Mouse (Mus musculus) urinary bladder, postnatal 14 days (tissue): ENCODE results near the gene Fntb.
A peak's percentile ranks its signal among the peaks of the same experiment; 100 is the strongest.
"Not testable (repeated sequence)": the region's sequence is repeated elsewhere in the genome, so short reads cannot be mapped to it uniquely, and the experiment has no call there.

Experiments used
- DNase-seq: peaks from one replicate; pipeline ENCODE4 v3.0.0; 2021; ENCODE audit warnings: low spot score

Gene Fntb

GRCm38 (mm10) chr12:76765354-76765851 lies at the start of gene Fntb, which contains the start of gene Churc1:
Gene Fntb (plus strand): TSS chr12:76765589.
Gene Churc1 (plus strand): TSS chr12:76765538.
- DNase-seq = peak; percentile 95

GRCm38 (mm10) chr12:76718384-76718783 lies 47.0 kb upstream of the Fntb start:
- no peak for DNase-seq

- DNase-seq = no peak
These were observed 44.8 kb upstream of the Fntb start for GRCm38 (mm10) chr12:76720572-76720971.

- no peak for DNase-seq
These were observed 43.4 kb upstream of the Fntb start for GRCm38 (mm10) chr12:76722026-76722425.

GRCm38 (mm10) chr12:76727955-76728354 lies 37.4 kb upstream of the Fntb start:
- no peak for DNase-seq

GRCm38 (mm10) chr12:76750866-76751459 lies 14.4 kb upstream of the Fntb start:
- DNase-seq = no peak

GRCm38 (mm10) chr12:76752652-76753318 lies 12.6 kb upstream of the Fntb start:
- DNase-seq = peak; percentile 24

GRCm38 (mm10) chr12:76765901-76766630 lies 677 bp downstream of the Fntb start:
- DNase-seq = peak; percentile 5

- no peak for DNase-seq
These were observed 5.6 kb downstream of the Fntb start for GRCm38 (mm10) chr12:76770841-76771500.

GRCm38 (mm10) chr12:76771540-76771939 lies 6.2 kb downstream of the Fntb start:
- no peak for DNase-seq

GRCm38 (mm10) chr12:76774652-76775051 lies 9.3 kb downstream of the Fntb start:
- DNase-seq = no peak

GRCm38 (mm10) chr12:76775132-76775531 lies 9.7 kb downstream of the Fntb start:
- DNase-seq = no peak

GRCm38 (mm10) chr12:76776898-76777297 lies 11.5 kb downstream of the Fntb start:
- no peak for DNase-seq

- no peak for DNase-seq
These were observed 12.5 kb downstream of the Fntb start for GRCm38 (mm10) chr12:76777845-76778244.

GRCm38 (mm10) chr12:76778305-76779083 lies 13.1 kb downstream of the Fntb start:
- DNase-seq = no peak

GRCm38 (mm10) chr12:76779951-76780350 lies 14.6 kb downstream of the Fntb start:
- DNase-seq = no peak

- no peak for DNase-seq
These were observed 15.5 kb downstream of the Fntb start for GRCm38 (mm10) chr12:76780639-76781468.

GRCm38 (mm10) chr12:76784056-76784619 lies 18.7 kb downstream of the Fntb start:
- no peak for DNase-seq

GRCm38 (mm10) chr12:76790446-76791084 lies 25.2 kb downstream of the Fntb start:
- DNase-seq = no peak

GRCm38 (mm10) chr12:76792540-76792939 lies 27.2 kb downstream of the Fntb start:
- DNase-seq = not testable (repeated sequence)
